Mouse (Mus musculus) CD4-positive helper T cell, adult 2 months (primary cell): ENCODE measurements around the gene 1700113H08Rik.

ENCODE experiments used
- DNase-seq: peaks from one replicate; pipeline ENCODE4 v3.0.0-alpha.2; 2012; ENCODE audit warnings: low read depth, missing footprints, low spot score

Gene 1700113H08Rik

DNA sequence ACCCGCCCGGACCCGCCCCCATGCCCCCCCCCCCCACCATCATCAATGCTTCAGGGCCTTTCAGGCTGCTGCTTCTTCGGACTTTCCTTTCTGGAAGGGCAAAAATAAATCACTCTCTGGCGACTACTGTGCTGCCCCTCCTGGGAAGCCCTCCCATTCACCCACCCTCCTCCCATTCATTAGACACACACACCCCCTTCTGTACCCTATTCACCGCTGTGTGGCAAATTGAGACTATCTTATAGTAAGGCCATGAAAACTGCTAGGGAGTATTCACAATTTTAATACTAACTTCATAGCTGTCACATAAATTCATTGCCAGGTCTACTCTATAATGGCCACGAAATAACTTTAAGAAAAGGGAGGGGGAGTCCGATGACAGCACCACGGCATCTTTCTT is 1.1 kb downstream of the 1700113H08Rik start:
- DNase-seq: no peak

DNA sequence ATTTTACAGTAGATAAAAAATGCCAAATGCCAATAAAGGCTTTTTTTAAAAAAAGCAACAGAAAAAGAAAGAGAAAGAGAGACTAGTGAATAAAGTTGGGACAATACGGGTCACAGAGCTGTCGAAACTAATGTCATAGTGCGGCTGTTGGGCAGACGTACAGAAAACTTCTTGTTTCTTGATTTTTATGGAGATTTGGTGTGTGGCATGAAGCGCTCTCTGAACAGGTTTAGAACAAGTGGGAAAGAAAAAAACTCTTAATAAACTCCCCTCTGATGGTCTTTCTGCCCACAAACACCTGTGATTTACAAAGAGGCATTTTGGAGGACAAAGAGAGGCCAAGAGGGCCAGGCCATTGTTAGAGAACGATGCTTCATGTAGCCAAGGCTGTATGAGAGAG is 1.6 kb downstream of the 1700113H08Rik start:
- DNase-seq: no peak

DNA sequence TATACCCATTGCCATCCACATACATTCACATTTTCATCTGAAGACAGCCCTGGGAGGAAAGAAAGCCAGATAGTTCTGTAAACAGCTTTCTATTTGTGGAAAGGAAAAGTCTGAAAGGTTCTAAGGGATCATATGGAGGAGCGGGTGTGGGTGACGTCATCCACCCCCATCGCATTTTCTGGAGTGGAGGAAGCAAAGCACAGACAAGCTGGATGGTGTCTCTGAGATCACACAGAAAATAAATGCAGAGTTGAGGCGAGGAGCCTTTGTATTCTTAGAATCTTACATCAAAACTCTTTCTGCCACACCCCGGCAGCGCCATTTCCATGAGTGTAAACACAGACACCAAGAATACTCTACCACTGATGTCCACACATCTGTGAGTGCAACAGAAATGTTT is 26.4 kb downstream of the 1700113H08Rik start:
- DNase-seq: no peak

DNA sequence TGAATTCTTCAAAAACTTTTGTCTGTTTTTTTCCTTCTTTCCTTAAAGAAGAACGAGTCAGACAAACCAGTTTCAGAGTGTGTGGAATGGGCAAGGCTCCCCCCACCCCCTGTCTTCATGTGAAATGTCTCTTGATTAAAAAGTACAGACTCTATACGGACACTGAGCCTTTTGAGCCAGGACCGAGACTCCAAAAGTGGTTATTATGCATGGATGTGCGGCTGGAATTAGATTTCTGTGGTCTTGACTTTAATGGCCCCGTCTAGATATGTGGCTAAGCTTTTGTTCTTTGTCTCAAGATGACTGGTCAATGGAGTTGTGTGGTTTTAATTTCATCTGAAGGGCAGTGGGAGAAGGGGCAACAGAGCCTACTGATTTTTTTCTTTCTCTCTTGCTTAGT is 29.8 kb downstream of the 1700113H08Rik start:
- DNase-seq: no peak

DNA sequence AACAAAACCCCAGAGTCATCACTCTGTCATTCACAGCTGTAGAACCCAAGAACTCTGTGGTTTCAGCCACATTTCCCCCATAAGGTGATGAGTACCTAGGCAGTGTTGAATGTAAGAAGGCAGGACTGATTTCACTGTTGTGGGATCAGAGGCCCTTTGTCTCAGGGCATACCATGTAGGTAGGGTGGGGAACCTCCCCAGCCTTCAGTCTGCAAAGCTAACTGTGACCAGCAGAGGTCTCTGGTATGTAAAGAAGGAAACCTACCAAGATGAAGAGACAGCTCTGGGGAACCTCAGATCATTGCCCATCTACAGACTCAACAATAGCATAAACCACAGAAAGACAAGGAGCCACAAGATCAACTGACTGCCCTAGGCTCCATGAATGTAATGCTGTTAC is 36.4 kb downstream of the 1700113H08Rik start:
- no peak for DNase-seq

DNA sequence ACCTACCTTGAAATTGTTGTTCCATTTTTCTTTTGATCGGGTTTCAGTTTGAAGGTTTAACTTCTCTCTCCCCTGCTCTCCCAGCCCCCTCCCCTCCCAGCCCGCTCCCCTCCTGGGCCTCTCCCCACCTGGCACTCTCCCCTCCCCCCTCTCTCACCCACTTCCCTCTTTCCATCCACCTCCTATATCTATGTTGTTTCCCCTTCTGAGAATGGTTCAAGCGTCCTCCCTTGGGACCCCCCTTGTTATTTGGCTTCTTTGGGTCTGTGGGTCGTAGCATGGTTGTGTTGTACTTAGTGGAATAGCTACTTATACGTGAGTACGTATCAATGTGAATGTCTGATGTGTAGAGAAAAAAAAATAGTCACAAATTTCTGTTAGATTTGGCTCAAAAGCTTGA is 40.9 kb downstream of the 1700113H08Rik start:
- DNase-seq: no peak

DNA sequence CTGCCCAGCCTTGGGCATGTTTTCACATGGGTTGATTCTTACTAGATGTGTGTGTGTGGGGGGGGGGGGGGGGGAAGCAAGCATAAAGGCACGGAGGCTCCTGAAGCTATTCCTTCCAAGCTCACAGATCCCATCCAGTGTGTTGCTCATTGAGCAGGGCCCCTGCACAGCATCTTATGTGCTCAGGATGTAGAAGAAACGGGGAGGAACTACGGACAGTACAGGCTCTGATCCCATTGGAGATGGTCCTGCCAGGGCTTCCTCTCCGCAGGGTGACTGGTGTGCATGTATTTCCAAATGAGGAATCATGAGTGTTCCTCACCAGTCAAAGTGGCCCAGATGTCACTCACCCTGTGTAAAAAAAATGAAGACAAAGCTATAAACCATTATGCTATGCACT is 42.8 kb downstream of the 1700113H08Rik start:
- DNase-seq: no peak

DNA sequence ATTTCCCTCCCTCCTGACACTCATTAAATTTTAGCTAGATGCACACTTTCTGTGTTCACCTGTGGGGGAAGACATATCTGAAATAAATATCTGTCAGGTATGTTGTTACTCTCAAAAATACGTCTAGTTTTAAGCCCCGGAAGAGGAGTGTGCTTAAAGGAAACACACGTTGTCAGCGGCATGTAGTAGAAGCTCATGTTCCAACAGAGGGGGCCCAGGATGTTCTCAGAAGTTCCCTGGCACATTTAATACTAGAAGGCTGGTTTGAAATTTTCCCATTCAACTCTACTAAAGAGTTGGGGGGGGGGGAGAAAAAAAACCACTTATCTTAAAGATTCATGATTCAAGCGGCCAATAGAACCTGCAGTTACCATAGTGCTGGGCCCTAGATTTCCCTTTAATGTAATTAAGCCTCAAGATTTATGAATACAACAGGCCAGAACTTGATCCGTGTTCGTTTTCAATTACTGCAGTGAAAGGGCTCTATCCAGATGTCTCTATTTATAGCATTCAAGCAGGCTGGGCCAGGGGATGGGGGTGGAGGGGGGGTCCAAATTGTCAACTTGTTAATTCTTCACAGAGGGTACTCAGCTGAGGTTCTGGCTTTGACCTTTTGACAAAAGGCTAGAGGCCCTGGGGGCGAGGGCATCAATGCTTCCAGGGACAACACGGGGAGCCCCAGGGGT is 43.6 kb downstream of the 1700113H08Rik start:
- no peak for DNase-seq

DNA sequence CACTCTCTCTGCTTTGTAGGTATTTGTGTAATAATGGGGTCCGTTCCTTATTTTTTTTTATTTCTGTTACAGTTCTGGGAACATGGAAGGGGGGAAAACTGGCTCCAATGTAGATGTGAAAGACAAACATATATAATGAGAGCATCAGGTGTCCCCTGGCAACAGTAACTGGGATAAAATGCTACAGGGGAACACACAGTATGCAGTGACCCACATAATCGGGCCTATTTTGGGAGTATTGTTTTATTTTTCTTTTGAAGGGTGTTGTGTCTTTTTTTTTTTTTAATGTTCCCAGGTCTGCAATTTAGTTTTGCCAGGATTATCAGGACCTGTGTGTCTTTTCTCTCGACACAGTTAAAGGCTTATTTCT is 44.1 kb downstream of the 1700113H08Rik start:
- DNase-seq: no peak

DNA sequence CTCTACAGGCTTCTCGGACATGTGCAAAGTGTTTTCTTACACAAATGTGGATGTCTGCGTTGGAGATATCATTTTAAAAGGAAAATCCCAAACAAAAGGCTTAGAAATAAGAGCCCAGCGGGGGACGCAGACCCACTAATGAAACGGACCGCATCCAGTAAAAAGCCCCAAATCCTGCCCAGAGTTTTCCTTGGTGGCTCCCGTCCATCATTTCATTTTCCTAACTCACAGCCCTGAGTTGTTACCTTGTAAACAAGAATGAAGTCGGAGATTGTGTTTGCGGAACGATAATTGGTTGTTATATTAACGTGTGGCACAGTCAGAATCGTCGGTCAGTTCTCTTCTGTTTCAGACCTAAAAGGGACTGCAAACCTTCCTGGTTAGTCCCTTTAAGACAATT is 44.6 kb downstream of the 1700113H08Rik start:
- DNase-seq: no peak

DNA sequence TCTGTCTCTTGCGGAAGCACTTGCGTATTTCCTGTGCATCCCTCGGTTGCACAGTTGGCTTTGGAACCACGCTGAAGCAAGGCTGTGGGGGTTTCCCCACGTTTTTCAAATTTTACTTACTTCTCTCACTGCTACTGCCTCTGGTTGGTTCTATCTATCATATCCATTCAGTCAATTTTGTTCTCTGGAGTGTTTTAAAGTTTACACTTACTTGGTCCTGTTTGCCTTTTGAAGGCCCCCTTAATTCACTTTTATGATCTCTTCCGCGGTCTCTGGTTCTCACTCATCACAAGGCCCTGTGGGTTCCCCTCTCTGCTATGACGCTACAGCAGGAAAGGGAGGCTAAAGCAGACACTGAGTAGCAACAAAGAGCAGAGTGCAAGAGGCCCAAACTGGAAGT is 45.4 kb downstream of the 1700113H08Rik start:
- peak; percentile 36 for DNase-seq

DNA sequence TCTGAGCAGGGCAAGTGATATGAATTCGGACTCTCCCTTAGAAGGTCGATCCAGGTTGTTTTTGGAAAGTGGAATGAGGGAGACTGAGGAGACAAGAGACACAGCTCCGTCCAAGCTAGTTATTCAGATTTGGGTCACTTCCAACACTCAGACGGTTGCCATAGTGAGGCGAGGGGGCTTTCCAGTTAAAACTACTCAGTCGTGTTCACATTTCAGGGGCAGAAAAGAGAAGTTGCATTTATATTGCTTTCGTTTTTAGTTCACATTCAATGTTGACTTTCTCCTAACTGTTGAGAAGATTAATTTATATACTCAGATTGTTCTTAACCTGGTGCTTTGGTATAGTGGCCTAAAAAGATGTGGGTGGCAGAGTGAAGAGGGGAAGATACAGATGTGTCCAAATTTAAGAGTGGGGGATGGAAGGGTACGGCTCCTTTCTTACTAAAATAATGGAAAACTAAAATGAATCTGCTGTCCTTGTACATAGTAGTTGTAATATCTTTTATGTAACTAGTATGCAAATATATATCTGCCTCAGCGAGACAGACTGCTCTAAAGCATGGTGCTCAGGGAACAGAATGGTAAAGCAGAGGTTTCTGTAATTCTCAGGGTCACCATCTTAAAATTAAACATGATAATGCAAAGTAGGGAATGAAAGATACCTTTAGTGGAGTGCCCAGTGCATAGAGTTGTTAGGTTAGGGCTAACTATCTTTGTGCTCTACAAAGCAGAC is 49.9 kb downstream of the 1700113H08Rik start:
- DNase-seq: no peak

DNA sequence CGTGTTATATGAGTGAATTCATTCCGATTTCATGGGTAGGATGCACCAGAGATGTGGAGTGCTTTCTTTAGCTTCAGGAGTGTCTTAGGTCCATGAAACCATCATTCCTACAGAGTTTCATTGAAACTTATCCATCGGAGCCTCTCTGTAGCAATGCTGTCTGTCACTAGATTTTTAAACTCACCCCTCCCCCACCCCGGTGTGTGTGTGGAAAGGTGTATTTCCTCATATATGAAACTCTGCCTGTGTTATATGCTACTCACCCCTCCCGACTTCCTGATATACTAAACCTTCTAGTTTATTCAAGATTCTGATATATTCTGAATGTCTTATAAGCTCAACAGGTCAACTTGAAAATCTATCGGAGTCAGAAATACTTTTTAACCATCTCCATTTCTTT is 50.5 kb downstream of the 1700113H08Rik start:
- DNase-seq: no peak

DNA sequence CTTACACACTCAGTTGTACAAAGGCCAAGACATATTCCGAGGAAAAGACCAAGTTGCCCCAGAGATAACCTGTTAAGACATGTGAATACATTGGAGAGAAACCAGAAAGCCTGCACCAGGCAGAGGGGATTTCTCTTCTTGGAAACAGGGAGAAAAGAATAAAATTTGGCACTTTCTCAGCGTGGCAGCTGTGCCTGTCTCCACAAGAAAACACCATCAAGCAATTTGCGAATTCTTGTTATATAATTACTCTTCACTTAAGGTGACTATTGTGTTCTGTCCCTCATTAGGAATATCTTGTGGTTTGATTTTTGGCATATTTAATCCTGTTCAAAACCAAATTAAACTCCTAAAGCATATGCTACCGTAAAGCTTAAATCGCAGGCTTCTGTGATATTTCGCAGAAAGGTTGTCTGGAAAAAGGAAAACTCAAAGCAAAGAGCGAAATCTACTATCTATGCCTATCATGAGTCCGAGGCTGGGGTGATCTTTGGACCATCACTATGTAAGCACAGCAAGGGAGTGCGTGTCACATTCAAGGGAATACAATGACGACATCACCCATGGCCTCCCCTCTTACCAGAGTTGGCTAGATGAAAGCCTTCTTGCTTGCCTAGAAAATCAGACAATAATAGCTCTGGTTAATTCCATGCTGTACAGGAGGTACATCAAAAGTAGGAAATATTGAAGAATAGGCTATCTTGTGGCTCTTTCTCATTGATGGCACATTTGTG is 51.4 kb downstream of the 1700113H08Rik start:
- DNase-seq: no peak

DNA sequence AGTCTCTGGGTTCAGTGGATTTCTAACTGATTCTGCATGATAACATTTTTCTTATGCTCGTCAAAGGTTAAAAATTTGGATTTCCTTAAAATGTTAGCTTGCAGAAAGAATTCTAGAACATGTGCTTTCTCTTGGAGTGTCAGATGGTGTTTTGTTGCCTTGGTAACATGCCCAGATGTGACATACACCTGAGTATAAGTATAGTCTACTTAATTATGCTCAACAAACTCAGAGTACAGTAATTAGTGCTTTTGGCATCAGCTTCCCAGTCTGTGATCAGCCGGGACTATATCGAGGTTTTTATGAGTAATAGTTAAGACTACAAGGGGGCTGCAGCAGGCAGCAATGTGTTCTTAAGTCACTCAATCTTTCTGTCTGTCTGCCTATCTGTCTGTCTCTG is 53.1 kb downstream of the 1700113H08Rik start:
- no peak for DNase-seq

DNA sequence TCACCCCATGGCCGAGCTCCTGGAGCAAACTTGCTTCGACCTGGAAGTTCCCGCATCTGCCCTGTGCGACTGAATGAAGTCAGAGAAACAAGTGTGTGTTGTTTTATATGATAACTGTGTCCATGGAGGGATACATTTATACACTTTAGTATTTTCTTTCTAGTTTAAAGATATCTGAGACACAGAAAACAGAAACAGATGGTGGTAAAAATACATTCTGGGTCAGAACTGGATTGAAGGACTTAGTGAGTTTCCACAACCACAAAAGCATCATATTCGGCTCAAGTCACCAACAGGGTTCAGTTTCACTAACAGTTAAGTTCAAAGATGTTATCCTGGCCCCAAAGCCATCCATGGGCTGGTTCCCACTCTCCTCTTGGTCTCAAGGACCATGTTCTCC is 67.2 kb downstream of the 1700113H08Rik start:
- no peak for DNase-seq

DNA sequence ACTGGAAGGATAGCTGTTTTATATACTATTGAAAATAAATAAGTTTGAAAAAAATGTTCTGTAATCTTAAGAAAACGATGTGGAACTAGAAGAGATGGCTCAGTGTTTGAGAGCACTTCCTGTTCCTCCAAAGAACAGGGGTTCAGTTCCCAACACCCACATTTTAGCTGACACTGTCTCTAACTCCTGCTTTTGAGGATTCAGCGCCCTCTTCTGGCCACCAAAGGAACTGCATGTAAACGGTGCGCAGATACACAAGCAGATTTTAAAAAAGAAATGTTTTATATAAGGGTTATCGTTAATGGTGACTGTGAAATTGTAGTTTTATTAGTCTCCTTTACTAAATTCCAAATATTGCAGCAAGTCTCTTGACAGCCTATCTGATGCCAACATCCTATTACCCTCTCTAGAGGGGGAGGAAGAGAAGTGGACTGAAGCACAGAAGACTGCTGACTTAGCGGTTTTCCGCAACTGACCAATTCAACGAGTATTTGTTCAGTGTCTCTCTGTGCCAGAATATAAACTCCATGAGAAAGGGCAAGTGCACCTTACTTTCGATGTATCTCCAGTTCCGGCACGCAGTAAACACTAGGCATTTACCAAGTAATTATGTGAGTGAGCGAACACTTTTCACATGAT is 68.5 kb downstream of the 1700113H08Rik start:
- DNase-seq: no peak

DNA sequence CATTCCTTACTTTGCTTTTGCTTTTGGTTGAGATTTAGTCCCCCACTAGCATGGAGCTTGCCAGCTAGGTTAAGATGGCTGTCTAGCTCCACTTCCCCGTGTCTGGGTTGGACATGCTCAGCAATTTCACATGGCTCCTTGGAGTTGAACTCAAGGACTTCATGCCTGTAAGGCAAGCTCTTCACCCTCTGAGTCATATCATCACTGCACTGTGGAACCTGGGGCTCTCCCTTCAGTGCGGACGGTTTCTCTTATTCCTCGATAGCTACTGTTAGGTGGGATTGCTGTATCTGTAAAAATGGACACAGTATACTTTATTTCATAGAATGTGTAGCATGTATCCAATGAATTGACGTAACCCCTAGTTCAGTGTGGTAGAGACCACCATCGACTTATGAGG is 93.2 kb downstream of the 1700113H08Rik start:
- DNase-seq: no peak

DNA sequence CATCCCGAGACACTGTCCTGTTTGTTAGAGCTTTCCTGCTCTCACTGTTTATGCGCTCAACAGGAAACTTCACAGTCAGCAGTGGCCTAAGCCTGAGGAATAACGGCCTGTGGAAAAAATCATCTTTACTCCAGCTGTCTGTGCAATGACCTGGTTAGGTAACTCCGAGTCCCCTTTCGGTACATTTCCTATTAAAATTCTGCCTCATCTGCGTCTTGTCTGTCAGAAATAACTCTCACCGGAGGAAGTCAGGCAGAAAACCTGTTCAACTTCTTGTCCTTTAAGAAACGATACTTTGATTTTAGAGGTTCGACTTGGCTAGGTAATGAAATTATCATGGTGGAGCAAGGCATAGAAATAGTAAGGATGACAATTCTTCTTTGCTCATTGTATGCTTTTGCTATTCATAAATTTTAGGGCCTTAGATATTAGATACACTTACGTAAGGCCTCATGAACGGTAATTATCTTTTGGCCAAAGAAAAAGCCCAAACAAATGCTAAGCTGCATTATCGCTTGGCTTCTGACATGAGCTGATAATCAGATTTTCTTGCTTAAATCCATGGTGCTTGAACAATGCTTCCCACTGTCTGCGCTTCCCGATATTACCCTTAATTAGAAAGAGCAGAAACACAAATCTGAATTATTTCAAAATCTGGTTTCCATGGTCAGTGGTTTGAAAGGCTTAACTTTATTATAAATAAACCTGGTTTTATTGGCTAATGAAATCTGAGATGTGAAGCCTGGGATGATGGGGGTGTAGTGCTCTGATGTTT is 96.1 kb downstream of the 1700113H08Rik start:
- no peak for DNase-seq

DNA sequence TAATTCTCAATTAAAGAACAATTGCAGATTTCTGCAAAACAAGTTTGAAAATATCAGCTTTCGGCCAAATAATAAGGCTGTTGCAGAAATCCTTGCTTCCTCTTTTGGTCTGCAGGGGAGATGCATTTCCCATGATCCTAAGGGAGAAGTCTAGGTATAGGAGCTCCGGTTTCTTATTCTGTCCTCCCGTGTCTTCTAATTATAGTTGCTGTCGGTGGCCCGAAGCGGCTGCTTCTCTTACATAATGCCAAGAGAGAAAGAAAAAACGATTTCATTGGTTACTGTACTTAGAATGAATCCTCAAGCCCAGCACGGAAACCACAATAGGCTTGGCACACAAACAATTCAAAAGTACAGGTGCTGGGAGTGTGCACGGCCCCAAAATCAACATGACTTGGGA is 101.9 kb downstream of the 1700113H08Rik start:
- no peak for DNase-seq

DNA sequence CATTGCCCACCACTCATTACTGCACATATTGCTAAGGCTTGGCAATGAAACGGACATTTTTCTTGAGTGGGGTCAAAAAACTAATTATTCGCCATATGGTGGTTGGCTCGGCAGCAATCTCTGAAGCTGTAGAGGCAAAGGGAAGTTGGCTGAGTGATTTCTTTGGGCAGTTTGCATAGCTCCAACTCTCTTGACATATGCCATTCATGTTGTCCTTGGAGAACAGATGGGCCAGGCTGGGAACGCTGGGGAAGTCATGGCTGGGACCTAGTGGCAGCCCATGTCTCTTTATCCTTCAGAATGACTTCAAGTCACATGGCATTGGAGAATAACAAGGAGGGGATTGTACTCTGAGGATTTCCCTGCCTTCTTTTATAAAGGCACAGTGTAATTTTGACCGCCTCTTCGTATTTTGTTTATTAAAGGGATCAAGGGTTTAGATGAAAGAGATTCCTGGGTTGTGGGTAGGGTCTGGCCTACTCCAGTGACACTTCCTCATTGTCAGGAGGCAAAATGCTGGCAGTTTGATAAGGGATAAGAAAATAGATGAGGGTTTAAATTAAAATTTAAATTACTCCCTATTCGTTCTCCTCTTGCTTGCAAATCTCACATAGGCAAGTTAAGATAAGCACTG is 138.4 kb downstream of the 1700113H08Rik start:
- no peak for DNase-seq
